Mouse (Mus musculus): Measurements from ENCODE around the gene Trim37. TPM values are rescaled to one million over a fixed set of nuclear protein-coding genes. Genes with fewer than 3 reads are reported as not detected.

Trim37 gene
- polyA plus RNA-seq, 1 experiment, result 1.7 TPM

DNA sequence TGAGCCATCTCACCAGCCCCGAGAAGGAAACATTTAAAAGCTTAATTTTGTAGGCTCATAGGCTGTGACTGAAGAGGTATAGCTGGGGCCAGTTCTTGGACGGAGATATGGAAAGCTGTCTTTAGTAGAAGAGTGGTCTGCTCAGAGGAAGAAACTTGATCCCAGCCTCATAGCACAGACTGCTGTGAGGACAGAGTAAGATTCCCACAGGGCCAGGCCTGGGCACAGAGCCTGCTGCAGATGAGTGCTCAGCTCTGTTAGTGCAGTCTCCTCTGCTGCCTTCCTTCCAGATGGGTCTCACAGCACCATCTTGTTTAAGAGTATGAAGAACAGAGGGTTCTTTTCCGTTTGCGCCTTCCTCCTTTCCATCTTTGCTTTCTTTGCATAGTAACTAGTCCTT lies 9.4 kb downstream of the Trim37 start:
- TF ChIP-seq CTCF (IDR thresholded peaks at IDR 0.05; ENCODE audit: extremely low read depth, insufficient read depth, insufficient read length, insufficient replicate concordance), result no peak
- no peak for TF ChIP-seq POLR2A (IDR thresholded peaks at IDR 0.05; ENCODE audit: low read depth, low read length)
- DNase-seq (ENCODE audit: low read depth in 1 of 2, low spot score in 2 of 2), result no peak
- Histone ChIP-seq H3K4me1 (ENCODE audit: control insufficient read depth, insufficient read depth, insufficient read length) (no peaks in the 10 kb centered on the region), H3K4me3 (ENCODE audit: extremely low read depth, insufficient read depth, insufficient read length) (no peak overlapping the region), H3K27ac (ENCODE audit: insufficient read depth, low read length) (no peak overlapping the region), H3K36me3 (ENCODE audit: control insufficient read depth, insufficient read depth, low read length) (no peaks in the 10 kb centered on the region), H3K27me3 (ENCODE audit: control insufficient read depth, insufficient read depth, low read length) (no peaks in the 10 kb centered on the region)
- WGBS, result 95% methylated on average over 4 of the region's 4 CpGs

- Histone ChIP-seq H3K36me3 (ENCODE audit: control insufficient read depth, insufficient read depth, low read length) (no peaks in the 10 kb centered on the region), H3K27me3 (ENCODE audit: control insufficient read depth, insufficient read depth, low read length) (no peaks in the 10 kb centered on the region), H3K4me3 (ENCODE audit: extremely low read depth, insufficient read depth, insufficient read length) (no peak overlapping the region), H3K27ac (ENCODE audit: insufficient read depth, low read length) (no peak overlapping the region), H3K4me1 (ENCODE audit: control insufficient read depth, insufficient read depth, insufficient read length) (no peaks in the 10 kb centered on the region)
- DNase-seq (ENCODE audit: low read depth in 1 of 2, low spot score in 2 of 2), result no peak
- TF ChIP-seq CTCF (IDR thresholded peaks at IDR 0.05; ENCODE audit: extremely low read depth, insufficient read depth, insufficient read length, insufficient replicate concordance) (no peak), POLR2A (IDR thresholded peaks at IDR 0.05; ENCODE audit: low read depth, low read length) (no peak)
- WGBS, result 90% methylated on average over 2 of the region's 2 CpGs
Measured at GRCm38 (mm10) chr11:87158012-87158411, 31.1 kb downstream of the Trim37 start.

GRCm38 (mm10) chr11:87162687-87163086 lies 35.8 kb downstream of the Trim37 start:
- Histone ChIP-seq H3K27me3 (ENCODE audit: control insufficient read depth, insufficient read depth, low read length) (no peaks in the 10 kb centered on the region), H3K4me3 (ENCODE audit: extremely low read depth, insufficient read depth, insufficient read length) (no peak overlapping the region), H3K36me3 (ENCODE audit: control insufficient read depth, insufficient read depth, low read length) (peaks cover 3% of the 10 kb centered on the region), H3K4me1 (ENCODE audit: control insufficient read depth, insufficient read depth, insufficient read length) (no peaks in the 10 kb centered on the region), H3K27ac (ENCODE audit: insufficient read depth, low read length) (no peak overlapping the region)
- DNase-seq (ENCODE audit: low read depth in 1 of 2, low spot score in 2 of 2), result no peak
- WGBS, result 92% methylated on average over 4 of the region's 4 CpGs
- no peak for TF ChIP-seq CTCF (IDR thresholded peaks at IDR 0.05; ENCODE audit: extremely low read depth, insufficient read depth, insufficient read length, insufficient replicate concordance)
- no peak for TF ChIP-seq POLR2A (IDR thresholded peaks at IDR 0.05; ENCODE audit: low read depth, low read length)

- Histone ChIP-seq H3K4me1 (ENCODE audit: control insufficient read depth, insufficient read depth, insufficient read length) (no peaks in the 10 kb centered on the region), H3K36me3 (ENCODE audit: control insufficient read depth, insufficient read depth, low read length) (peaks cover 6% of the 10 kb centered on the region), H3K27me3 (ENCODE audit: control insufficient read depth, insufficient read depth, low read length) (no peaks in the 10 kb centered on the region), H3K4me3 (ENCODE audit: extremely low read depth, insufficient read depth, insufficient read length) (no peak overlapping the region), H3K27ac (ENCODE audit: insufficient read depth, low read length) (no peak overlapping the region)
- TF ChIP-seq CTCF (IDR thresholded peaks at IDR 0.05; ENCODE audit: extremely low read depth, insufficient read depth, insufficient read length, insufficient replicate concordance) (no peak), POLR2A (IDR thresholded peaks at IDR 0.05; ENCODE audit: low read depth, low read length) (no peak)
- DNase-seq (ENCODE audit: low read depth in 1 of 2, low spot score in 2 of 2), result no peak
Measured at GRCm38 (mm10) chr11:87163751-87164150, 36.9 kb downstream of the Trim37 start.

DNA sequence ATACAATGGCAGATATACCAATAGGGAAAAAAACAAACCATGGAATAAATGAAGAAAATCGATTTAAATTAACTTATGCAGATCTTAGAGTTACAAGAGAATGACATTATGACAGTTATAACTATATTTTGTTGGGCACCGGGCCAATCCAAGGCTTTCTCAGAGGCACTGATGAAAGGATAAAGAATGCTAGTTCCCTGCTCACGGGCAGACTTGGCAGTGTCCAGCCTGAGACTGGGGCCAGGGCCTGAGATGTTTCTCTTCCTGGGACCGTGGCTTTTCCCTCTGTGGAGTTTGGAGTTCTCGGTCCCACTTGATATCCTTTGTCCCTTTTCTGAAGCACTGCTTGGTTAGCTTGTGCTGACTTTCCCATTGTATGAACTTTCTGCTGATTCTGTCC lies 46.7 kb downstream of the Trim37 start:
- H3K4me1 ChIP-seq (ENCODE audit: control insufficient read depth, insufficient read depth, insufficient read length), result no peaks in the 10 kb centered on the region
- TF ChIP-seq CTCF (IDR thresholded peaks at IDR 0.05; ENCODE audit: extremely low read depth, insufficient read depth, insufficient read length, insufficient replicate concordance) (no peak), POLR2A (IDR thresholded peaks at IDR 0.05; ENCODE audit: low read depth, low read length) (no peak)
- H3K27me3 ChIP-seq (ENCODE audit: control insufficient read depth, insufficient read depth, low read length), result no peaks in the 10 kb centered on the region
- DNase-seq (ENCODE audit: low read depth in 1 of 2, low spot score in 2 of 2), result no peak
- H3K4me3 ChIP-seq (ENCODE audit: extremely low read depth, insufficient read depth, insufficient read length), result no peak overlapping the region
- 86% methylated on average over 5 of the region's 5 CpGs for WGBS
- peaks cover 2% of the 10 kb centered on the region; the same call in 1 of the 2 replicates for H3K36me3 ChIP-seq (ENCODE audit: control insufficient read depth, insufficient read depth, low read length)
- H3K27ac ChIP-seq (ENCODE audit: insufficient read depth, low read length), result no peak overlapping the region

DNA sequence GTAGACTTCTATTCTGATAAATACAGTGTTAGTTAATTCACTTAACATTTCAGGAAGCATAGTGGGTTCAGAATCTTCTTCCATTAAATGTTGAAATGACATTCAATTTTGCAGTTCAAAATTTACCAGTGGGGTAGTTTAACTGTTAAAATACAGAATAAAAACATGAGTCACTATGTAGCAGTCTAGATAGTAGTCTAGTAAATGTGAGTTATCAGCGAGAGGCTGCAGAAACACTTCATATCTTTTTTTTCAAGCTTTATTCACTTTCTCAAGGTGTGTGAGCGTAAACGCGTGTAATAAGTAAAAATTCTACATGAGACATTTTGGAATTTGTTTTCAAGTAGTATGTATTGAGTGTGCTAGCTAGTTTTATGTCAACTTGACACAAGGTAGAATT lies 48.2 kb downstream of the Trim37 start:
- Histone ChIP-seq H3K4me3 (ENCODE audit: extremely low read depth, insufficient read depth, insufficient read length) (no peak overlapping the region), H3K27ac (ENCODE audit: insufficient read depth, low read length) (no peak overlapping the region), H3K36me3 (ENCODE audit: control insufficient read depth, insufficient read depth, low read length) (peaks cover 2% of the 10 kb centered on the region; the same call in 1 of the 2 replicates), H3K4me1 (ENCODE audit: control insufficient read depth, insufficient read depth, insufficient read length) (no peaks in the 10 kb centered on the region), H3K27me3 (ENCODE audit: control insufficient read depth, insufficient read depth, low read length) (no peaks in the 10 kb centered on the region)
- no peak for TF ChIP-seq CTCF (IDR thresholded peaks at IDR 0.05; ENCODE audit: extremely low read depth, insufficient read depth, insufficient read length, insufficient replicate concordance)
- TF ChIP-seq POLR2A (IDR thresholded peaks at IDR 0.05; ENCODE audit: low read depth, low read length), result no peak
- DNase-seq (ENCODE audit: low read depth in 1 of 2, low spot score in 2 of 2), result no peak
- 97% methylated on average over 4 of the region's 4 CpGs for WGBS

GRCm38 (mm10) chr11:87212313-87212712 lies 85.4 kb downstream of the Trim37 start:
- TF ChIP-seq CTCF (IDR thresholded peaks at IDR 0.05; ENCODE audit: extremely low read depth, insufficient read depth, insufficient read length, insufficient replicate concordance), result no peak
- TF ChIP-seq POLR2A (IDR thresholded peaks at IDR 0.05; ENCODE audit: low read depth, low read length), result no peak
- H3K4me1 ChIP-seq (ENCODE audit: control insufficient read depth, insufficient read depth, insufficient read length), result peaks cover 2% of the 10 kb centered on the region; the same call in 1 of the 2 replicates
- peak overlapping the region; percentile 49; the same call in 1 of the 2 replicates for H3K27ac ChIP-seq (ENCODE audit: insufficient read depth, low read length)
- H3K36me3 ChIP-seq (ENCODE audit: control insufficient read depth, insufficient read depth, low read length), result no peaks in the 10 kb centered on the region
- DNase-seq (ENCODE audit: low read depth in 1 of 2, low spot score in 2 of 2), result peak in 1 of 2 experiments; percentile 27
- no peak overlapping the region for H3K4me3 ChIP-seq (ENCODE audit: extremely low read depth, insufficient read depth, insufficient read length)
- H3K27me3 ChIP-seq (ENCODE audit: control insufficient read depth, insufficient read depth, low read length), result no peaks in the 10 kb centered on the region
- 26% methylated on average over 5 of the region's 5 CpGs for WGBS
